ENCODE assay signal across 25 mouse cellular contexts in genomic region chr11:110698342-110698741, GRCm38 (mm10).
DNase-seq lines count a peak whose midpoint lies in the region; ATAC-seq and TF ChIP-seq lines count a peak whose summit lies in the region.
"Had no signal": no experiment of that assay in that cellular context is flagged by ENCODE, and none has a peak within 500 bp of the region (broad histone marks: within the 10 kb centered on the region; RNA-seq: fewer than 3 reads in every experiment).

No protein-coding gene starts in this region.

- WGBS in heart, adult 2 months = 62% methylated on average over 5 of the region's 5 CpGs

- no peak for TF ChIP-seq EP300 in heart, adult 2 months (IDR thresholded peaks at IDR 0.05; ENCODE audit: insufficient read depth, low read depth, low read length)

- H3K9ac ChIP-seq in heart, adult 2 months (ENCODE audit: low read depth, low read length) = no peak overlapping the region
- H3K9ac ChIP-seq: heart, embryonic 13.5 days; hindbrain, embryonic 14.5 days had no signal

- DNase-seq in 3134 (ENCODE audit: extremely low read depth, insufficient read length, low spot score) = peak; percentile 30
- DNase-seq in Muller cell, postnatal 12 days (ENCODE audit: inconsistent ontology term) = peak; percentile 88
- no peak for DNase-seq in heart, adult 2 months
- no peak for DNase-seq in embryo, embryonic 10 days (ENCODE audit: low spot score)
- no peak for DNase-seq in adrenal gland, adult 8-10 months
- DNase-seq: adrenal gland, postnatal 14 days; cerebellum, adult 11-12 months; cerebellum, adult 8-10 months; cerebellum, postnatal 10 days; cerebellum, postnatal 36 days; gastrocnemius, postnatal 10 days; gastrocnemius, postnatal 36 days; heart, adult 18-20 months; heart, postnatal 14 days; heart, postnatal 4 days had no signal

- no peaks in the 10 kb centered on the region for H3K79me2 ChIP-seq in heart, adult 2 months (replicated peaks; ENCODE audit: control insufficient read depth, insufficient read depth, low read length)

- H3K4me1 ChIP-seq in heart, adult 2 months (ENCODE audit: control insufficient read depth, insufficient read depth, low read length) = no peaks in the 10 kb centered on the region
- H3K4me1 ChIP-seq: heart, embryonic 10.5 days; heart, embryonic 13.5 days had no signal

- H3K27ac ChIP-seq in heart, adult 2 months = no peak overlapping the region
- H3K27ac ChIP-seq: heart, embryonic 10.5 days; heart, embryonic 13.5 days; hindbrain, embryonic 14.5 days; hindbrain, postnatal 0 days had no signal

- H3K4me3 ChIP-seq in heart, adult 2 months = no peak overlapping the region
- H3K4me3 ChIP-seq: heart, embryonic 10.5 days; heart, embryonic 13.5 days had no signal

- TF ChIP-seq CTCF in heart, adult 2 months (IDR thresholded peaks at IDR 0.05) = no peak

- intact Hi-C loops in heart, adult 2 months (cut with DNase I) = no loop called here

- H3K27me3 ChIP-seq in heart, adult 2 months (ENCODE audit: control insufficient read depth, insufficient read depth, low read length) = no peaks in the 10 kb centered on the region
- H3K27me3 ChIP-seq: heart, embryonic 13.5 days; Patski had no signal

- TF ChIP-seq POLR2A in heart, adult 2 months (IDR thresholded peaks at IDR 0.05; ENCODE audit: insufficient read depth, low read depth, low read length) = no peak

- no peaks in the 10 kb centered on the region for H3K36me3 ChIP-seq in heart, adult 2 months (ENCODE audit: control insufficient read depth, insufficient read depth, low read length)
- H3K36me3 ChIP-seq: heart, embryonic 10.5 days; heart, embryonic 13.5 days had no signal

- ATAC-seq in granulocyte monocyte progenitor cell, adult 5-6 weeks (replicated peaks; ENCODE audit: poor library complexity, severe bottlenecking) = peak; percentile 54
- peak; percentile 18; the same call in 1 of the 2 replicates for ATAC-seq in megakaryocyte progenitor cell, adult 5-6 weeks (replicated peaks; ENCODE audit: poor library complexity)
- ATAC-seq: forebrain, embryonic 14.5 days; hindbrain, postnatal 0 days; inflammation-experienced regulatory T-cells, adult 6 months; intestine, embryonic 16.5 days; Patski had no signal

Comparison
In these comparisons a context has a peak if more than half of its experiments do, and no peak if none do; other contexts are left out.
1. DNase-seq: peak in 3134 (single experiment) and Muller cell, postnatal 12 days (single experiment); none in heart, adult 2 months (0 of 2), embryo, embryonic 10 days (single experiment) and adrenal gland, adult 8-10 months (single experiment).